Mouse (Mus musculus): ENCODE data around the gene Cbr4.
A peak's percentile ranks its signal among the peaks of the same experiment; 100 is the strongest.

The Cbr4 gene

DNA sequence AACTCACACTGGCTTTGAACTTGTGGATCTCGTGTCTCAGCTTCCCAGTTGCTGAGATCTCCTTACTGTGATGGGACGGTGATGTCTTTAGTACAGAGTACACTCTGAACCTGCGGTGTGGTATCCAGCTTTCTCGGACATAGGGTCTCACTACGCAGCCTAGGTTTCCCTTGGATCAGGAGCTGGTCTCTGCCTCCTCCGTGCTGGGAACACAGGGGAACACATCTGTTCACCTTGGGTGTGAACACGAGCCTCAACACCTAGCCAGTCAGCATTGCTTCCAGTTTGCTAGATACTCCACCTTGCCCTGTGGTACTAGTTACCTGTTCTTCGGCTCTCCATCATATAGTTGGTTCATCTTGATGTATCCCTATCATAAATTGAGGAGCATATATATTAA, 1.1 kb downstream of the Cbr4 start:
- DNase-seq (ENCODE audit: low read depth, low spot score) = no peak

DNA sequence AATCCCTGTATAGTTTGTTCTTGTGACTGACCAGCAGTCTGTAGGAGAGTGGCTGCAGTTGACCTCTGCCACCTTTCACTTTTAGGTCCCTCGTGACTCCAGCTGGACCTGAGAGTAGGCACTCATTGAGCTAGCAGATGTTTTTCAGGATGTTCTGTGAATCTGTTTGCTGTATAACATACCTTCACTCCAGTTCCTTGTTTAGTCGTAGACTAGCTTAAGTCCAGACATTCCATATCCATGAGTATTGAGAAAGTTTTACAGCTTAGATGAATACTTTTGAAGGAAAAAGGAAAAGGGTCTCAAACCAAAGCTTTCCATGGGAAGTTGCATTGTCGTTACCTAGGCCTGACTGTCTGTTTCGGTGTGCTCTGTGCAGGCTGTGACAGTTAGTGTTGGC, 9.6 kb downstream of the Cbr4 start:
- DNase-seq (ENCODE audit: low read depth, low spot score) = no peak

DNA sequence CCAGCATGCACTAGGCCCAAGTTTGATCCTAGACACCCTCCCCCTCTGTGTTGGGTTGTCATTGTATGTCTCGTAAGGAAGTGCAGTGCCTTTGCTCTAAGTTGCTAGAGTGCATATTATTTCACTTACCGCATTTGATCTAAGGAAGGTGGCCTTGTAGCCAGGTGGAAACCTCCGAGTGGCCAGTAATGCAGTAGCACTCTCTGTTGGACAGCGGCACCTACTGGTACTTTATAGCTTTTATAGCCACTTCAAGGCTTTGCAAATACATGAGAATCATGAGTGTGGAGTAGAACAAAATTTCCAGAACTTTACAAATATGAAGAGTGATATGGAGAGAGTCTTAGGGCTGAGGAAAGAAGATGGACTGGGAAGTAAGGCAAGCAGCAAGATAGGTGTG, 11.5 kb downstream of the Cbr4 start:
- no peak for DNase-seq (ENCODE audit: low read depth, low spot score)

DNA sequence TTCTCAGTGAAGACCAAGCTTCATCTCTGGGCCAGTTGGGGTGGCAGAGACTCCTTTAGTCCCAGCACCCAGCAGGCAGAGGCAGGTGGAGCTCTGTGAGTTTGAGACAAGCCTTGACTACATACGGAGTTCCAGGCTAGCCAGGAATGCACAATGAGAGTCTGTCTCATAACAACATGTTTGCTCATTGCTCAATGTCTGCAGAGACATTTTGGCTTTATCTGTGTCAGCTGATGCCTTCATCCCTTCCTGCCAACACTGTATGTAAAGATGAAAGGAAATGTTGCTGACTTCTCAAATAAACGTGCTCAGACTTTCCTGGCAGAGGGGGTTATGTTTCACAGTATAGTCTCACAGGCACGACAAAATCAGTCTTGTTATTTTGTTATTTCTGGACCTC, 13.4 kb downstream of the Cbr4 start:
- DNase-seq (ENCODE audit: low read depth, low spot score) = no peak

- DNase-seq (ENCODE audit: low read depth, low spot score) = no peak
Measured at GRCm38 (mm10) chr8:61502277-61502676, 14.7 kb downstream of the Cbr4 start.

GRCm38 (mm10) chr8:61515110-61515930, 27.8 kb downstream of the Cbr4 start:
- no peak for DNase-seq (ENCODE audit: low read depth, low spot score)

DNA sequence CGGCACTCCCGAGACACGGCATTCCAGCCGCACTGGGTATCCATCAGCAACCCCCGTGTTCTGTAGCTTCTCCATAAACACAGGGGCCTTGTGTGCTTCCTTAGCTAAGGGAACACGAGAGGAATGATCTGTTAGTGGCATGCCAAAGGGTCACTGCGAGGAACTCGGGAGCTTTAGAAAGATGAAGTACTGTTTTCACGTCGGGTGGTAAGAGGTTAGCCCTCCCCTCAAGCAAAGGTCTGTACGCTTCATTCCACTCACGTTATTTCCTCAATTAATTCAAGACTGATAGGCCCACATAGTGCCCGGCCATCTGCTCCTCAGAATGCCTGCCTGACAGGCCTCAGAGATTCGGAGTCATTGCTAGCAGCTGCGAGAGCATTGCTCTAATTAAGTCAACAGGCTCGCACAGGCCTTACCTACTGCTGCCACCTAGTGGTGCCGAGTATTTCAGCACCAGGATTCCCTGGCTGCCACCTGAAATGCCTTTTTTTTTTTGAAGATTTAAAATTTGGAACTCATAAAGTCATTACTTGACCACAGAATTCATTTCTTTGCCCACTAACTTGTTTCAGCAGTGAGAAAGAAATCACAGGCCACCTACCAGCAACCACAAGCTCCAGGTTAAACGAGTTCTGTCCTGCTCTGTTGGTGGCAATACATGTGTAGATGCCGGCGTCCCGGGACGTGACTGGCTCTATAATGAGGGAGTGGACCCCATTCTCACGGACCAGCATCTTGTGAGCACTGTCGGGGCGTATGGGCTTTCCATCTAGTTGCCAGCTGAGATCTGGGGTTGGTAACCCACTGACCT, 28.6 kb downstream of the Cbr4 start:
- DNase-seq (ENCODE audit: low read depth, low spot score) = peak; percentile 61

DNA sequence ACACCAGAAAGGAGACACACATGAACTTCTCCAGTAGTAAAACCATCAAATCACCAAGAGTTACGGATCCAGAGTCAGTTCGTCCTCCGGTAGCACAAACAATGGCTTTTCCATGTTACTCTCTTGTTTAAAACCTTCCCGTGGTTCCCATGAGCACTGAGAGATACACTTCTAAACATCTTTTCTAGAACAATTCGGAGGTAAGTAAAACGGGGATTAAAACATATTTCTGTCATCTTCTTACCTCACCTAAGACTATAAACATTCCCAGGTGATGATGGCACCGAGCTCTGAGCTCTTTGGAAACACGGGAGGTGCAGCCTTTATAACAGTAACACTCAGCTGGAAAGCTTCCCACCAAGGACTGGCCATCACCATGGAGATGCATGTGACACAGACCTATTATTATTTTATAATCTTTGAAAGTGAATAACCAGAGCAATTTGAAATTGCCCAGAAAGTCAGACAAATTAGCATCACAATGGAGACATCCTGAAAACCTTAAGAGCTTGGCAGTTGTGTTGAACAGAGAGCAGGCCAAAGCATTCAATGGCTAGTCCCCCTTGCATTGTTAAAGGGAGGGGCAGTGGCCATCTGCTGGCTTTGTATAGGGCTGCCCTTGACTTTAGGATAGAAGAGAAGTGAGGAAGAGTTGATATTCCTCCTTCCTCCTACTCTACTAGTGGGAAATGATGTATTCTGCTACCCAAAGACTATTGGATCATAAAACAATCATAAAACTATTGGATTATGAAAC, 29.4 kb downstream of the Cbr4 start:
- DNase-seq (ENCODE audit: low read depth, low spot score) = no peak

DNA sequence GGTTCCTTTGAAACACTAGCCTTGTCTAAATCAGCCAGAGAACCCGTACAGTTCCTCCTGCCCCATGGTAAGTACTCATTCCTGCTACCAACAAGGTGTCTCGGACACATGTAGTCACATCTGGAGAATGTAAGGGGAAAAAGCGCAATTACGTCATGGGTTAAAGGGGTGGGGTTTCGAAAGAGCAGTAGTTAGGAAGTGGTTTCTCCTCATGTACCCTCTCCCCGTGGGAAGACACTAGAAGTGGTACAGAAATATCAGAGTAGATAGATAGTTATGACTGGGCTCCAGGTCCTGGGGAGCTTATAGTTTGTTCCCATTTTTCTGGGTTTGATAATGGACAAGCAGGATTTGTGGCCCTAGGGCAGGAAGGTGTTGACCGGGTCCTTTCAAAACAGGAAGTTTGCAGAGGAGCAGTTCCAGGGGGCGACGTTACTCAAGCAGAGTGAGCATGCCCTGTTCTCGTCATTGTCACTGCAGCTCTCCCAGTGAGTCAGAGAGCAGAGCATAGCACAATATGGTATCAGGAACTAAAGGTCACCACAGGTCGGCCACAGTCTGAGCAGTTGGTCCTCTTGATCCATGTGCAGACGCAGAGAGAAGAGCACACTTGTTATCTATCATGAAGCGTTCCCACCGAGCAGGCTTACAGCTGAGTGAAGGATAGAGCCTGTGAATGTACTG, 30.1 kb downstream of the Cbr4 start:
- DNase-seq (ENCODE audit: low read depth, low spot score) = no peak

GRCm38 (mm10) chr8:61522132-61522531, 34.6 kb downstream of the Cbr4 start:
- DNase-seq (ENCODE audit: low read depth, low spot score) = no peak

GRCm38 (mm10) chr8:61527037-61527436, 39.5 kb downstream of the Cbr4 start:
- no peak for DNase-seq (ENCODE audit: low read depth, low spot score)

DNA sequence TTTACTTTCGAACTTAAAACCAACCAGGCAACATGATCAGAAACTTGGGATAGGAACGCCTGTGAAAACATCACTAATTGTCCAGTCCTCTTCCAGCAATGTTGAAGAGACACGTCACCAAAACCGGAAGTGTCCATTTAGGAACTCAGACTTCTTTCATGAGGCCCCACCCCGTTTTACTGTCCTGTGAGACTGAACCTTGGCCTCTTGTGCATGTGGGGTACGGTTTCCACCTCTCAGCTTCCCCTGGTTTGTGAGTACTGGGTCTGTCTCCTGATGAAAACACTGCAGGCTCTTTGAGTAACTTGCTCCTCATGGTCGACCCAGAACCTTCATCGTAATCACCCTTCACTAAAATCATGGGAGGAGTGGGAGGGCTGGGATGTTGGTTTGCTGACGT, 40.7 kb downstream of the Cbr4 start:
- no peak for DNase-seq (ENCODE audit: low read depth, low spot score)

DNA sequence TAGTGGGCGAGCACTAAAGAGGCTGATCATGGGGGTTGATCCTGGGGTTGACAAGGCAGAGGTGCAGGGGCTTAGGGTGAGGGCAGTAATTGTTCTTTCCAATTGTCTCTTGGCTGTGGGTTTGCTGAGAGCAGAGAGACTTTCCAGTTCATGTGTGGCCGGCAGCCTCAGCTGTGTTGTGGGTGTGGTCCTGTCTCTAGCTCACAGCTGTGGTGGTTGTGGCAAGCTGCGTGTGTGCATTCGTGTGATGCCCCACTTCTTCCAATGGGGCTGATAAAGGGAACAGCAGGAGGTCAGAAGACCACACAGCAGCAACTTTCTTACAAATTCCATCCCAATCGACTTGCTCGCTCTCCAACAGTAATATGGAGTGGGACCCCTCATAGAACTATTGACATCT, 41.1 kb downstream of the Cbr4 start:
- DNase-seq (ENCODE audit: low read depth, low spot score) = no peak

DNA sequence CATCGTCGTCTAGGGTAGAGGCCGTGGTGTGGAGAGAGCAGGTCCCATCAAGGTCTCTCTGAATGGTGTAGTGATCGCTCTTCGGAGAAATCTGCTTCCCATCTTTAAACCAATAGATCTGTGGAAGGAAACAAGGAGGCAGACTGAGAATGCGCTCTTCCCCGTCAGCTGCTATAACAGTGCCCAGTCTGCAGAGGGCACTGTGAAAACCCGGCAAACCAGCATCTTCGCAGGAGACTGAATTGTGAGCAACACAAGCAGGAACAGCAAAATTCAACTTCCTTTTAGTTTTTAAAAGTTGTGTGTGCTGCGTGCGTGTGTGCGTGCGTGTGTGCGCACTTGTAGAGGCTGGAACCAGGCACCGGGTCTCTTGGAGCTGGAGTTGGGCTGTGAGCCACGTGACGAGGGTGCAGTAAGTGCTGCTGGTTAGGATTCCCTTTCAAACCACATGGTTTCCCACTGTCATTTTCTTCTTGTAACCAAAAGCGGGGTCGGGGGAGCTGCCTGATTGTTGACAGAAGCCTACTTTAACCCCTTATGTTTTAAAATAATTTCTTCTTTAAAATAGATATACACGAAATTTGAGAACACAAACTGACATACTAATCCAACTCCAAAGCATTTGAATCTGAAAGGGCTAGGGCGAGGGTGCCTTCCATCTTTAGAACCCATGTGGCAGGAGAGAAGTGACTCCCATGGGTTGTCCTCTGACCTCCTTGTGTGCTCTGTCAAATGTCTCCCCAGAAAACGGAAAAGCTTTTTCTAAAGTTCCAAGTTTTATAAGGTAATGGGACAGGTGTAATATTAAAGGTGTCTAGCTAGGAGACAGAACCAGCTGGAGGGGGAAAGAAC, 44.6 kb downstream of the Cbr4 start:
- DNase-seq (ENCODE audit: low read depth, low spot score) = no peak

DNA sequence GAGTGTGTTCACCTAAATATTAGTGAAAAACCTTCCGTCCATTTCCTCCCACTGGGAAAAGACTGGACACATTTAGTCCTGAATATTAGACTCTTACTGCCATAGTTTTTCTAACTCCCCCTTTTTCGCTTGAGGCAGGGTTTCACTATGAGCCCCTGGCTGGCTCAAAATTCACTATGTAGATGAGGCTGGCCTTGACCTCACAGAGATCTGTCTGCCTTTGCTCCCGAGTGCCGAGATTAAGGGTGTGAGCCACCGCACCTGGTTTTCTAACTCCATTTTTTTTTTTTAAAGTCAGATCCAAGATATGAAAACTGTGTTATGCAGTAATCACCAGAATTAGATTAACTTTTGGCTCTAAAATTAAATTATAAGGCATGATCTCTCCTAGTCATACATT, 45.3 kb downstream of the Cbr4 start:
- no peak for DNase-seq (ENCODE audit: low read depth, low spot score)

DNA sequence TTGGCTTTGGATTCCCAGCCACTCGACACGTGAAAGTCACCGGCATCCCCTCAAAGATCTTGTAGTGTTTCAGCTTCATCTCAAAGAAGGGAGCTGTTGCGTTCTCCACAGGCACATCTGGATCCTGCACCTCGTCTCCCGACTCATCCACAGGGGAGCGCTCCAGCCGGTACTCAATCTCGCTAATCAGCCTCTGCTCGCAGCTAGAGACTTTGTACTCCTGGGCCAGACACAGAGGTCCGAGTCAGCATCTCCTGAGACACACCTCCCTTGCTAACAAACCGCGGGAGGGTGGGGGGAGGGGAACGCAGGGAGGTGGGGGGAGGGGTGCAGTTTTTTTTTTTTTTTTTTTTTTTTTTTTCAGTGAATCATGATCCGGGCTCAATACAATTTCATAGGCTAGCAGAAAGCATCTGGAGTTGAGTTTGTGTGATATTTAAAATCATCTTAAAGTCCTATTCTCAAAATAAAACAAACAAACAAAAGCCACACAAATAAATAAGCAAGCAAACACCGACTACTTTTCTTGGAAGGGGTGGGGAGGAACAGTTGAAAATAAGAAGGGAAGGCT, 45.9 kb downstream of the Cbr4 start:
- no peak for DNase-seq (ENCODE audit: low read depth, low spot score)

GRCm38 (mm10) chr8:61535472-61535871, 47.9 kb downstream of the Cbr4 start:
- no peak for DNase-seq (ENCODE audit: low read depth, low spot score)

- no peak for DNase-seq (ENCODE audit: low read depth, low spot score)
Measured at GRCm38 (mm10) chr8:61537471-61537870, 49.9 kb downstream of the Cbr4 start.

GRCm38 (mm10) chr8:61539828-61540500, 52.4 kb downstream of the Cbr4 start:
- peak; percentile 67 for DNase-seq (ENCODE audit: low read depth, low spot score)

DNA sequence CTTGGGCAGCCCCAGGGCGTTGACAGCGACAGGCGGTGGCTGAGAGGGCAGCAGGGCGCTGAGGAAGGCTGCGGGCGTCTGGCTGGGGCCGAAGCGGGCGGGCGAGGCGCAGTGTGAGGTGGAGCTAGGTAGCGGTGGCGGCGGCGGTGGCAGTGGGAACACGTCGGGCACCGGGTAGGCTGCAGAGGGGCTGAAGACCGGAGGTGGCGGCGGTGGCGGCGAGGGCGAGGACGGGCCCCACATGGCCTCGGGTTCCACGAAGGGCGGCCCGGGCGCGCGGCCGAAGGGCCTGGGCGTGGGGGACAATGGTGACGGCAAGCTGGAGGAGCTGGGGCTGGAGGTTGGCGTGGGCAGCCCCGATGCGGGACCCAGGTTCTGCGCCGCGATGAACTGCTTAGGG, 62.1 kb downstream of the Cbr4 start:
- DNase-seq (ENCODE audit: low read depth, low spot score) = no peak
